Mouse (Mus musculus) heart, adult 2 months (tissue): ENCODE measurements around the gene Aqp1. TPM values are rescaled to one million over a fixed set of nuclear protein-coding genes. Genes with fewer than 3 reads are reported as not detected.

Experiments used
- DNase-seq, 2 experiments: peaks; one replicate each; pipeline ENCODE4 v3.0.0; 2021
- H3K27ac ChIP-seq: fragments of 200-600 bp; 2 replicates; pipeline ENCODE4 v1.8.1; 2022
- H3K27me3 ChIP-seq: fragments of 200-500 bp; 2 replicates; pipeline ENCODE4 v1.6.1; 2012; ENCODE audit warnings: mild to moderate bottlenecking, low read length, inconsistent platforms, mixed read lengths; ENCODE audit not compliant: control insufficient read depth, insufficient read depth
- H3K36me3 ChIP-seq: fragments of 200-500 bp; 2 replicates; pipeline ENCODE4 v1.6.1; 2012; ENCODE audit warnings: low read length, inconsistent platforms; ENCODE audit not compliant: control insufficient read depth, insufficient read depth
- H3K4me1 ChIP-seq: fragments of 200-500 bp; 2 replicates; pipeline ENCODE4 v1.6.1; 2011; ENCODE audit warnings: low read length; ENCODE audit not compliant: control insufficient read depth, insufficient read depth
- H3K4me3 ChIP-seq: fragments of 200-600 bp; 2 replicates; pipeline ENCODE4 v1.8.1; 2022
- H3K79me2 ChIP-seq: fragments of 200-500 bp; replicated peaks from 2 replicates; pipeline ENCODE4 v1.6.1; 2012; ENCODE audit warnings: mild to moderate bottlenecking, inconsistent platforms, low read length, moderate library complexity, mixed read lengths; ENCODE audit not compliant: control insufficient read depth, insufficient read depth
- H3K9ac ChIP-seq: fragments of 200-500 bp; 2 replicates; pipeline ENCODE4 v1.6.1; 2012; ENCODE audit warnings: low read depth, mild to moderate bottlenecking, control low read depth, inconsistent platforms, low read length, mixed read lengths
- CTCF ChIP-seq: fragments of 200-600 bp; IDR thresholded peaks from 2 replicates; pipeline ENCODE4 v1.8.1; 2022; ENCODE audit warnings: antibody characterized with exemption, mild to moderate bottlenecking, moderate library complexity
- EP300 ChIP-seq: fragments of 200-500 bp; IDR thresholded peaks from 2 replicates; pipeline ENCODE4 v1.6.1; 2011; ENCODE audit warnings: low read depth, low read length, control low read depth; ENCODE audit not compliant: insufficient read depth
- POLR2A ChIP-seq: fragments of 200-500 bp; IDR thresholded peaks from 2 replicates; pipeline ENCODE4 v1.6.1; 2011; ENCODE audit warnings: mild to moderate bottlenecking, low read depth, low read length, control low read depth; ENCODE audit not compliant: insufficient read depth
- WGBS: fragments of 180-500 bp; shearing (Covaris S2); methylation state at CpG from one replicate; pipeline ENCODE4 v1.1.7; 2018; 5-methylcytosine and 5-hydroxymethylcytosine counted together
- intact Hi-C: fragments of 180-260 bp; cut with DNase I; formaldehyde crosslinking; loops from one replicate; pipeline ENCODE4 v1.15.1; 2025
- microRNA-seq, 2 experiments: library from miRNA; unstranded; fragments of <30 nt; microRNA quantifications; one replicate each; pipeline ENCODE4 v1.2.0; 2021
- polyA plus RNA-seq: library from polyadenylated mRNA; depleted of rRNA; stranded (reverse); fragments of >200 nt; gene quantifications from 2 replicates; pipeline ENCODE4 v1.2.3, GENCODE M21; 2012; rRNA removed
- total RNA-seq, 2 experiments: library from RNA; stranded (reverse); gene quantifications; 2 replicates each; pipeline ENCODE4 v1.2.3; 2021

Gene Aqp1
- total and polyA plus RNA-seq, 3 experiments = 377 to 449 (median 433) TPM

DNA sequence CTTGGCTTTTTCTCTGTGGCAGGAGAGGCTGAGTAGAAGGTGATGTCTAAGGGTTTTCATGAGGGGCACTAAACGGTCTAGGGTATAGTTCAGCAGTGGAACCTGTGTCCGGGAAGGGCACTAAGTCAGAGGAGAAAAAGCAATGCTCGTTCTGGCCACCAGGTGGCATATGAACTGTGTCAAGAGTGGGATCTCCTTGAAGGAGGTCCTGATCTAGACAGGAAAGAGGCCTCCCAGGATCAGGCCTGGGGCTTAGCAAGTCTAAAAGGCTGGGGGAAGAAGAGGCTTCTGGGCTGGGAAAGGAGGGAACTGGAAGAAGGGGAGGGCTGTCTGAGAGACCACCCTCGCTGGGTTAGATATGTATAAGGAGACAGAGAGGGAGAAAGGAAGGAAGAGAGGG is 56.2 kb downstream of the Aqp1 start:
- H3K36me3 ChIP-seq = no peaks in the 10 kb centered on the region
- no peak overlapping the region for H3K4me3 ChIP-seq
- TF ChIP-seq EP300 (peak; percentile 48; the same call in 1 of the 2 replicates), POLR2A (no peak), CTCF (peak; percentile 91)
- DNase-seq = peak; percentile 68 to 83
- no peaks in the 10 kb centered on the region; the same call in 1 of the 2 replicates for H3K4me1 ChIP-seq
- H3K79me2 ChIP-seq = no peaks in the 10 kb centered on the region
- H3K27me3 ChIP-seq = no peaks in the 10 kb centered on the region; the same call in 1 of the 2 replicates
- no peak overlapping the region for H3K27ac ChIP-seq
- H3K9ac ChIP-seq = no peak overlapping the region
- 9% methylated on average over 4 of the region's 4 CpGs for WGBS
- intact Hi-C loops = loop anchor here (1.0 to 5.0 kb wide), 2 partner anchors 119 to 560 kb away; no protein-coding TSS in a partner anchor

GRCm38 (mm10) chr6:55394854-55395253 is 58.6 kb downstream of the Aqp1 start:
- no peaks in the 10 kb centered on the region for H3K79me2 ChIP-seq
- no peak for DNase-seq
- no peak overlapping the region for H3K9ac ChIP-seq
- H3K27ac ChIP-seq = no peak overlapping the region
- H3K36me3 ChIP-seq = no peaks in the 10 kb centered on the region
- 66% methylated on average over 10 of the region's 10 CpGs for WGBS
- peaks cover 3% of the 10 kb centered on the region; the same call in 1 of the 2 replicates for H3K4me1 ChIP-seq
- intact Hi-C loops = loop anchor here (5.0 kb wide), 2 partner anchors 57 to 557 kb away; partner anchors contain the start of gene Adcyap1r1
- no peak for TF ChIP-seq POLR2A
- no peak for TF ChIP-seq EP300
- no peak for TF ChIP-seq CTCF
- H3K27me3 ChIP-seq = no peaks in the 10 kb centered on the region; the same call in 1 of the 2 replicates
- no peak overlapping the region for H3K4me3 ChIP-seq

DNA sequence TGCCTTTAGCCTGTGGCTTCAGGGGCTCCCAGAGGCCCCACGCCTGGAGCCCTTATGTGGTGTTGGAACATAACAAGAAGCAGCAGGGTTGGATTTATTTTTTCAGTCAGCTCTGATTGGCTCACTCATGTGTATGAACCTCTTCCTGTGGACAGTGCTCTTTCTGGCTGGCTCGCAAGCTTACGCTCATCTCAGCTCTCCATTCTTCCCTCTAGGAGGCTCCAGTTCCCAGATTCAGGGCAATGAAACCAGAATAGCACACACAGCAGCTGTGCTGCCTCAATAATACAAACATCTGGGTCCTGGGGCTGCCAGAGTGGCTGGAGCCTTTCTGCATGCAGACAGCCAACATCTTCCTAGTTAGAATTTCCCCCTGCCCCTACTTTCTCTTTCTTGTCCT is 59.9 kb downstream of the Aqp1 start:
- no peak overlapping the region for H3K4me3 ChIP-seq
- TF ChIP-seq EP300 (peak; percentile 48; the same call in 1 of the 2 replicates), CTCF (peak; percentile 66), POLR2A (no peak)
- H3K27me3 ChIP-seq = no peaks in the 10 kb centered on the region
- peak overlapping the region; percentile 67 for H3K27ac ChIP-seq
- intact Hi-C loops = loop anchor here (5.0 kb wide), 1 partner anchor 56 kb away; the partner anchor contains the start of gene Adcyap1r1
- DNase-seq = peak in 1 of 2 experiments; percentile 76
- peaks cover 6% of the 10 kb centered on the region for H3K4me1 ChIP-seq
- WGBS = 30% methylated on average over 3 of the region's 3 CpGs
- H3K79me2 ChIP-seq = no peaks in the 10 kb centered on the region
- no peaks in the 10 kb centered on the region for H3K36me3 ChIP-seq
- H3K9ac ChIP-seq = no peak overlapping the region

- Histone ChIP-seq H3K4me1 (peaks cover 6% of the 10 kb centered on the region), H3K27me3 (no peaks in the 10 kb centered on the region), H3K4me3 (no peak overlapping the region), H3K9ac (no peak overlapping the region; the same call in 1 of the 2 replicates), H3K36me3 (no peaks in the 10 kb centered on the region), H3K27ac (peak overlapping the region; percentile 67), H3K79me2 (no peaks in the 10 kb centered on the region)
- DNase-seq = peak; percentile 68 to 79
- TF ChIP-seq POLR2A = no peak
- no peak for TF ChIP-seq CTCF
- no peak for TF ChIP-seq EP300
- intact Hi-C loops = loop anchor here (5.0 kb wide), 1 partner anchor 56 kb away; the partner anchor contains the start of gene Adcyap1r1
- 67% methylated on average over 11 of the region's 11 CpGs for WGBS
Measured at GRCm38 (mm10) chr6:55396622-55397041, 60.4 kb downstream of the Aqp1 start.

Small RNA genes lying within 50 kb of the gene (microRNA-seq; reads per million reads assigned to microRNA genes)
- 0 reads per million in 2 experiments for gene Gm25458

Other genes starting within 250 kb of the Aqp1 start
- 10 to 100 TPM; 18.2 to 19.8 TPM for gene Crhr2, start 203.4 kb upstream of the Aqp1 start, total RNA-seq
- gene Crhr2, start 203.4 kb upstream of the Aqp1 start, polyA plus RNA-seq = 51.7 and 70.8 TPM in 2 replicates
- gene Inmt, start 161.4 kb upstream of the Aqp1 start, total RNA-seq = 10 to 100 TPM; 19.9 to 72.0 TPM
- 9.7 and 19.2 TPM in 2 replicates for gene Inmt, start 161.4 kb upstream of the Aqp1 start, polyA plus RNA-seq
- gene Mindy4, start 133.0 kb upstream of the Aqp1 start, total RNA-seq = 1 to 10 TPM; 5.0 to 5.2 TPM
- gene Mindy4, start 133.0 kb upstream of the Aqp1 start, polyA plus RNA-seq = 4.3 and 7.4 TPM in 2 replicates
- gene Ghrhr, start 39.9 kb downstream of the Aqp1 start, total RNA-seq = not detected
- not detected in 2 replicates for gene Ghrhr, start 39.9 kb downstream of the Aqp1 start, polyA plus RNA-seq
- gene Adcyap1r1, start 115.5 kb downstream of the Aqp1 start, total RNA-seq = 1 to 10 TPM; 4.4 to 4.5 TPM
- gene Adcyap1r1, start 115.5 kb downstream of the Aqp1 start, polyA plus RNA-seq = 4.8 and 7.4 TPM in 2 replicates